Mouse (Mus musculus) midbrain, embryonic 14.5 days (tissue): ENCODE results near the gene Stoml1. TPM values are rescaled to one million over a fixed set of nuclear protein-coding genes. Genes with fewer than 3 reads are reported as not detected.

Experiments
- ATAC-seq: fragments of 200-750 bp; cut with Nextera tagmentation; 2 replicates; pipeline ENCODE4 v1.8.0; 2017; ENCODE audit warnings: moderate number of reproducible peaks, moderate library complexity; ENCODE audit not compliant: low FRiP score, low TSS enrichment
- DNase-seq: peaks from one replicate; pipeline ENCODE4 v3.0.0-alpha.2; 2015
- H3K27ac ChIP-seq: fragments of 300-500 bp; sonication (generic); replicated peaks from 2 replicates; pipeline ENCODE4 v1.5.1; 2014; ENCODE audit warnings: mild to moderate bottlenecking, low read depth, low read length, moderate library complexity
- H3K27me3 ChIP-seq: fragments of 300-500 bp; sonication (generic); 2 replicates; pipeline ENCODE4 v1.6.1; 2014; ENCODE audit warnings: low read length, control low read depth, mixed read lengths; ENCODE audit not compliant: control insufficient read depth, insufficient read depth
- H3K36me3 ChIP-seq: fragments of 300-500 bp; sonication (generic); 2 replicates; pipeline ENCODE4 v1.6.1; 2014; ENCODE audit warnings: low read length, control low read depth; ENCODE audit not compliant: control insufficient read depth, insufficient read depth
- H3K4me1 ChIP-seq: fragments of 300-500 bp; sonication (generic); 2 replicates; pipeline ENCODE4 v1.6.1; 2014; ENCODE audit warnings: mild to moderate bottlenecking, antibody characterized with exemption, low read length, control low read depth; ENCODE audit not compliant: control insufficient read depth, insufficient read depth
- H3K4me2 ChIP-seq: fragments of 300-500 bp; sonication (generic); 2 replicates; pipeline ENCODE4 v1.6.1; 2014; ENCODE audit warnings: mild to moderate bottlenecking, low read length, moderate library complexity
- H3K4me3 ChIP-seq: fragments of 300-500 bp; sonication (generic); replicated peaks from 2 replicates; pipeline ENCODE4 v1.5.1; 2014; ENCODE audit warnings: low read depth, low read length
- H3K9ac ChIP-seq: fragments of 300-500 bp; sonication (generic); replicated peaks from 2 replicates; pipeline ENCODE4 v1.6.1; 2014; ENCODE audit warnings: mild to moderate bottlenecking, low read length, moderate library complexity
- H3K9me3 ChIP-seq: fragments of 300-500 bp; sonication (generic); 2 replicates; pipeline ENCODE4 v1.6.1; 2016; ENCODE audit warnings: low read length, control low read depth, mixed read lengths; ENCODE audit not compliant: control insufficient read depth
- WGBS: fragments of 180-500 bp; shearing (Covaris S2); extraction: QIAGEN DNeasy Blood & Tissue Kit; methylation state at CpG from one replicate; pipeline ENCODE4 v1.1.7; 2014; 5-methylcytosine and 5-hydroxymethylcytosine counted together
- polyA plus RNA-seq: library from polyadenylated mRNA; unstranded; fragments of >200 nt; fragmentation: Nextera tagmentation; extraction: Ambion mirVana; gene quantifications from 2 replicates; pipeline ENCODE4 v1.2.1, GENCODE M21; 2014

Gene Stoml1
- 96.4 and 115 TPM in 2 replicates for polyA plus RNA-seq

DNA sequence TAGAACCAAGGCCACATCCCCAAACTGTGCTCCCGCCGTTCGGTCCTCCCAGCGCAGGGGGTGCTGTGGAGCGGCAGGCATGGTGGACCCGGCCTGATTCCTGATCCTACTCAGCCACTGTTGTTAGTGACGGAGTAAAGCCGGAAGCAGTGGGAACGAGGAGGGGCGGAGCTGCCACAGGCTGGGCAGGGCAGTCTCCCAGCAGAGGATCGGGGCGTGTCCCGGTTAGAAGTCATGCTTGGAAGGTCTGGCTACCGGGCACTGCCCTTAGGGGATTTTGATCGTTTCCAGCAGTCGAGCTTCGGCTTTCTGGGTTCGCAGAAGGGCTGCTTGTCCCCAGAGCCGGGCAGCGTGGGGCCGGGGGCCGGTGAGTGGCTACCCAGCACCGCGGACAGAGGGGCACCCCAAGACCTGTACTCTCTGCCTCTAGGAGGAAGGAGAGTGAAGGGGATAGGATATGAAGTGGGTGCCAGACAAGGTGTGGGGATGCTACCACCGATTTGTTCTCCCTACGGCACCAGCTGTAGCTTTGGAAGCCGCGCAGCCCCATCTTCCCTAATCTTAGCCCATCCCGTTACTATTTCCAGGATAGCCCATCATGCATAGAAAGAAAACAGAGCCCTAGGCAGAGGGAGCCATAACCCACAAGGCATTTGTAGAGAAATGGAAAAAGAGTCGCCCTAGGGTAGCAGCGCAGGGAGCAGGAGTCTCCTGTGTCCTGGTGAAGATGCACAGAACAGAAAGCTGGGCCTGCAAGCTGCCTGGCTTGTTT is at the start of gene Stoml1:
TSS of gene Stoml1 (plus strand) at position 132 of the 772 bp plus-strand sequence.
- DNase-seq = peak; percentile 95
- no peaks in the 10 kb centered on the region for H3K27me3 ChIP-seq

GRCm38 (mm10) chr9:58203516-58204447 is 49.2 kb upstream of the Stoml1 start, which contains the start of the genes Islr and Islr2:
Islr (minus strand) TSS chr9:58204306.
Islr2 (minus strand) TSS chr9:58204319.
- Histone ChIP-seq H3K4me2 (peak within 1 kb of the TSS; percentile 63), H3K9ac (peak within 1 kb of the TSS; percentile 55), H3K36me3 (no peaks in the 10 kb centered on the region), H3K9me3 (no peaks in the 10 kb centered on the region), H3K27me3 (peaks cover 47% of the 10 kb centered on the region), H3K27ac (peak within 1 kb of the TSS; percentile 90), H3K4me1 (peaks cover 17% of the 10 kb centered on the region), H3K4me3 (peak within 1 kb of the TSS; percentile 41)
- ATAC-seq = peak; percentile 77
- under 1% methylated on average over 42 of the region's 42 CpGs for WGBS
- peak; percentile 90 for DNase-seq

More for the DNA sequence above, at the start of gene Stoml1:
- peak within 1 kb of the TSS; percentile 64 for H3K4me3 ChIP-seq
- no peaks in the 10 kb centered on the region for H3K9me3 ChIP-seq
- H3K36me3 ChIP-seq = peaks cover 29% of the 10 kb centered on the region
- ATAC-seq = peak; percentile 97
- peak within 1 kb of the TSS; percentile 74 for H3K27ac ChIP-seq
- WGBS = under 1% methylated on average over 31 of the region's 31 CpGs
- H3K4me1 ChIP-seq = no peaks in the 10 kb centered on the region
- peak within 1 kb of the TSS; percentile 77 for H3K4me2 ChIP-seq
- peak within 1 kb of the TSS; percentile 77 for H3K9ac ChIP-seq

- H3K4me1 ChIP-seq = peaks cover 12% of the 10 kb centered on the region; the same call in 1 of the 2 replicates
- 4% methylated on average over 18 of the region's 18 CpGs for WGBS
- H3K9me3 ChIP-seq = no peaks in the 10 kb centered on the region
- peak overlapping the region; percentile 55; the same call in 1 of the 2 replicates for H3K9ac ChIP-seq
- peak; percentile 63; the same call in 1 of the 2 replicates for ATAC-seq
- peak overlapping the region; percentile 63 for H3K4me2 ChIP-seq
- peak overlapping the region; percentile 90 for H3K27ac ChIP-seq
- DNase-seq = peak; percentile 91
- peak overlapping the region; percentile 41 for H3K4me3 ChIP-seq
- H3K36me3 ChIP-seq = no peaks in the 10 kb centered on the region
- H3K27me3 ChIP-seq = peaks cover 39% of the 10 kb centered on the region
Measured at GRCm38 (mm10) chr9:58204448-58205000, 48.4 kb upstream of the Stoml1 start.

DNA sequence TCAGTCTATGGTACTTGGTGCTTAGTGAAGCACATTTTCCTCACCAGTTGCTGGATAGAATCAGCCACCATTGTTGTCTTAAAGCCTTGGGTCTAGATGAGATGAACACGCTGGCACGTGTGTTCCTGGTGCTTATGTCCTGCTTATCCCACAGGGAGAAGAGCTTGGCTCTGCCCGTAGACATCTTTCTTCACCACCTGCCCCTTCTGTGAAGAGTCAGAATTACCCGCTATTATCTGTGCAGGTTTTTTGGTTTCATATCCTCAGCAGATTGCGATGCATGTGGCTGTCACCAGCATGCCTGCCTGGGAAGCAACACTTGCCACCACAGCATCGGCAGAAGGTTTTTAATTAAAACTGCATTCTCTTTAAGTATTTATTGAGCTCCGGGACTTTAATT is 47.0 kb upstream of the Stoml1 start:
- H3K27ac ChIP-seq = 0 out of 2 replicates have a peak overlapping the region, but pooled peaks have one; percentile 13
- WGBS = 71% methylated on average over 7 of the region's 7 CpGs
- peak overlapping the region; percentile 63 for H3K4me2 ChIP-seq
- ATAC-seq = no peak
- no peak overlapping the region for H3K4me3 ChIP-seq
- no peak for DNase-seq
- no peaks in the 10 kb centered on the region for H3K9me3 ChIP-seq
- H3K27me3 ChIP-seq = peaks cover 24% of the 10 kb centered on the region
- H3K36me3 ChIP-seq = no peaks in the 10 kb centered on the region
- H3K4me1 ChIP-seq = peaks cover 12% of the 10 kb centered on the region; the same call in 1 of the 2 replicates
- H3K9ac ChIP-seq = no peak overlapping the region

DNA sequence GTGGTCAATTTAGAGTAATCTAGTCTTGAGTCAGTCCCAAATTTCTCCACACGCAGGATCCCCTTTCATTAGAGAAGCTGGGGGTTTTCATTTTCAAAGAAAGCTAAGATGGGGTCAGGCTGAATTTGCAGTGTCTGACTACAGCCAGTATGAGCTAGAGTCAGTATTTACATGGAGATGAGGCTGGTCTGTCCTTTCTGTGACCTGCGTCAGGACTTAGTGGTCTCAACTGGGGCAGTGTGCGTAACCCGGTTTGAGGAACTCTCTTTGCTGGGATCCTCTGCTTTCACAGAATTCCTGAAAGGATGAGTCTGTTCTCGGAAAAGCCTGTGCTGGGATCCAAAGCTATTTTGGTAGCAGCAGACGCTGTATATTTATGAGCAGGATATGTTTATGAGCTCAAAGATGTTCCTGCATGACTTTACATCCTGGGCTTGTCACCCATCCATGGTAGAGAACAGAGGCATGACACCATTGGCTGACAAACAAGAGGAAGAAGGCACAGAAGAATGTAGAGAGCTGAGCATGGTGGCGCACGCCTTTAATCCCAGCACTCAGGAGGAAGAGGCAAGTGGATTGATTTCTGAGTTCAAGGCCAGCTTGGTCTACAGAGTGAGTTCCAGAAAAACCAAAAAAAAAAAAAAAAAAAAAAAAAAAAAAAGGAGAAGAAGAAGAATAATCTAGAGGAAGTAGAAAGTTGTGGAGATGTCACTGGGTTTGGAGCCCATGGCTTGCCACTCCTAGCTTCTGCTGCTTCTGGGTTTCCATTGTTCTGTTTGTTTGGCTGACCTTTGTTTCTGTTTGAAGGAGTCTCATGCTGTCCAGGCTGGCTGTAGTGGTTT is 43.3 kb upstream of the Stoml1 start:
- no peak overlapping the region for H3K27ac ChIP-seq
- H3K4me2 ChIP-seq = no peak overlapping the region
- no peaks in the 10 kb centered on the region for H3K9me3 ChIP-seq
- ATAC-seq (no peak), DNase-seq (no peak)
- H3K27me3 ChIP-seq = no peaks in the 10 kb centered on the region
- H3K4me3 ChIP-seq = no peak overlapping the region
- WGBS = 79% methylated on average over 8 of the region's 8 CpGs
- H3K9ac ChIP-seq = no peak overlapping the region
- H3K36me3 ChIP-seq = no peaks in the 10 kb centered on the region
- H3K4me1 ChIP-seq = no peaks in the 10 kb centered on the region

DNA sequence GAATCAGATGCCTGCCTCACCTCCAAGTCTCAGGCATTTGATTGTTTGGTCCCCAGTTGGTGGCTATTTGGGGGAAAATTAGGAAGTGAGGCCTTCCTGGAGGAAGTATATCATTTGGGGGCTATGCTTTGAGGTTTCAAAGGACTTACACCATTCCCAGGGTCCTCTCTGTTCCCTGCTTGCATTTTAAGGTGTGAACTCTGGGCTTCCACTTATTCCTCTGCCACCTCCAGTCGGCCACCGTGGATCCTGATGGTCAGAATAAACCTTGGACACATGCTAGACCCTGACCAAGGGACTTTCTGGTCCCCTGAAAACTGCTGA is 42.7 kb upstream of the Stoml1 start:
- H3K27me3 ChIP-seq = no peaks in the 10 kb centered on the region
- DNase-seq (no peak), ATAC-seq (no peak)
- WGBS = 89% methylated on average over 2 of the region's 2 CpGs
- H3K9ac ChIP-seq = no peak overlapping the region
- H3K4me1 ChIP-seq = peaks cover 4% of the 10 kb centered on the region; the same call in 1 of the 2 replicates
- H3K9me3 ChIP-seq = no peaks in the 10 kb centered on the region
- H3K36me3 ChIP-seq = no peaks in the 10 kb centered on the region
- no peak overlapping the region for H3K4me2 ChIP-seq
- no peak overlapping the region for H3K27ac ChIP-seq
- H3K4me3 ChIP-seq = no peak overlapping the region

- ATAC-seq = no peak
- H3K36me3 ChIP-seq = no peaks in the 10 kb centered on the region
- H3K9ac ChIP-seq = no peak overlapping the region
- no peak overlapping the region for H3K4me2 ChIP-seq
- no peaks in the 10 kb centered on the region for H3K27me3 ChIP-seq
- 79% methylated on average over 5 of the region's 5 CpGs for WGBS
- H3K27ac ChIP-seq = no peak overlapping the region
- DNase-seq = no peak
- H3K9me3 ChIP-seq = no peaks in the 10 kb centered on the region
- H3K4me1 ChIP-seq = peaks cover 4% of the 10 kb centered on the region; the same call in 1 of the 2 replicates
- H3K4me3 ChIP-seq = no peak overlapping the region
Measured at GRCm38 (mm10) chr9:58213377-58213776, 39.6 kb upstream of the Stoml1 start.
